Mouse (Mus musculus) kidney, postnatal 0 days (tissue): ENCODE data around the gene Gck. TPM values are rescaled to one million over a fixed set of nuclear protein-coding genes. Genes with fewer than 3 reads are reported as not detected.

Source experiments
- ATAC-seq: fragments of 200-750 bp; cut with Nextera tagmentation; replicated peaks from 2 replicates; pipeline ENCODE4 v1.8.0; 2017; ENCODE audit warnings: low read depth, moderate number of reproducible peaks, moderate TSS enrichment, moderate library complexity; ENCODE audit not compliant: low FRiP score
- DNase-seq: peaks from one replicate; pipeline ENCODE4 v3.0.0-alpha.2; 2016; ENCODE audit warnings: low spot score
- H3K27ac ChIP-seq: fragments of 300-500 bp; sonication (generic); 2 replicates; pipeline ENCODE4 v1.5.1; 2014; ENCODE audit warnings: mild to moderate bottlenecking
- H3K27me3 ChIP-seq: fragments of 300-500 bp; sonication (generic); 2 replicates; pipeline ENCODE4 v1.6.1; 2014; ENCODE audit warnings: low read length, mixed read lengths; ENCODE audit not compliant: insufficient read depth
- H3K36me3 ChIP-seq: fragments of 300-500 bp; sonication (generic); 2 replicates; pipeline ENCODE4 v1.6.1; 2014; ENCODE audit warnings: low read length, mixed read lengths; ENCODE audit not compliant: insufficient read depth
- H3K4me1 ChIP-seq: fragments of 300-500 bp; sonication (generic); replicated peaks from 2 replicates; pipeline ENCODE4 v1.6.1; 2014; ENCODE audit warnings: antibody characterized with exemption, low read length, mixed read lengths; ENCODE audit not compliant: insufficient read depth
- H3K4me2 ChIP-seq: fragments of 300-500 bp; sonication (generic); 2 replicates; pipeline ENCODE4 v1.6.1; 2014; ENCODE audit warnings: mild to moderate bottlenecking, low read length, moderate library complexity, mixed read lengths
- H3K4me3 ChIP-seq: fragments of 300-500 bp; sonication (generic); replicated peaks from 2 replicates; pipeline ENCODE4 v1.5.1; 2014; ENCODE audit warnings: low read depth, low read length
- H3K9ac ChIP-seq: fragments of 300-500 bp; sonication (generic); 2 replicates; pipeline ENCODE4 v1.6.1; 2014; ENCODE audit warnings: low read depth, low read length
- H3K9me3 ChIP-seq: fragments of 300-500 bp; sonication (generic); replicated peaks from 2 replicates; pipeline ENCODE4 v1.6.1; 2016; ENCODE audit warnings: low read length, inconsistent platforms, mixed read lengths
- CTCF ChIP-seq: IDR thresholded peaks from 2 replicates; pipeline ENCODE4 v1.5.1; 2016; ENCODE audit warnings: antibody characterized with exemption, low read depth, mild to moderate bottlenecking, moderate library complexity
- WGBS: fragments of 180-500 bp; shearing (Covaris S2); extraction: QIAGEN DNeasy Blood & Tissue Kit; methylation state at CpG from one replicate; pipeline ENCODE4 v1.1.7; 2014; 5-methylcytosine and 5-hydroxymethylcytosine counted together
- polyA plus RNA-seq: library from polyadenylated mRNA; unstranded; fragments of >200 nt; fragmentation: Nextera tagmentation; extraction: Ambion mirVana; gene quantifications from 2 replicates; pipeline ENCODE4 v1.2.1, GENCODE M21; 2015

Gck gene
- 0.64 and 1.0 TPM in 2 replicates for polyA plus RNA-seq

- no peaks in the 10 kb centered on the region for H3K9me3 ChIP-seq
- H3K4me1 ChIP-seq, result 0 out of 2 replicates have a peak, but pooled peaks cover 3% of the 10 kb centered on the region
- H3K9ac ChIP-seq, result no peak within 1 kb of the TSS
- no peak within 1 kb of the TSS for H3K4me3 ChIP-seq
- H3K27me3 ChIP-seq, result no peaks in the 10 kb centered on the region
- no peak within 1 kb of the TSS for H3K4me2 ChIP-seq
- no peaks in the 10 kb centered on the region for H3K36me3 ChIP-seq
- no peak for DNase-seq
- no peak for TF ChIP-seq CTCF
- no peak within 1 kb of the TSS for H3K27ac ChIP-seq
- 68% methylated on average over 8 of the region's 8 CpGs for WGBS
- ATAC-seq, result peak; percentile 58
Measured at GRCm38 (mm10) chr11:5949586-5950352, at the start of gene Gck. TSS of gene Gck (minus strand) at chr11:5950081.

GRCm38 (mm10) chr11:5998472-5998871, 48.6 kb upstream of the Gck start:
- DNase-seq (no peak), ATAC-seq (no peak)
- Histone ChIP-seq H3K4me2 (no peak overlapping the region), H3K27ac (no peak overlapping the region), H3K27me3 (no peaks in the 10 kb centered on the region), H3K9ac (no peak overlapping the region), H3K36me3 (no peaks in the 10 kb centered on the region), H3K4me1 (peaks cover 11% of the 10 kb centered on the region), H3K4me3 (no peak overlapping the region), H3K9me3 (no peaks in the 10 kb centered on the region)
- WGBS, result 98% methylated on average over 2 of the region's 2 CpGs
- no peak for TF ChIP-seq CTCF

GRCm38 (mm10) chr11:5995989-5996388, 46.1 kb upstream of the Gck start:
- Histone ChIP-seq H3K9ac (no peak overlapping the region), H3K9me3 (no peaks in the 10 kb centered on the region), H3K4me3 (no peak overlapping the region), H3K27ac (no peak overlapping the region), H3K4me2 (no peak overlapping the region), H3K36me3 (no peaks in the 10 kb centered on the region), H3K4me1 (peaks cover 7% of the 10 kb centered on the region), H3K27me3 (no peaks in the 10 kb centered on the region)
- WGBS, result 13% methylated on average over 8 of the region's 8 CpGs
- ATAC-seq (peak; percentile 37), DNase-seq (peak; percentile 93)
- peak; percentile 99 for TF ChIP-seq CTCF

GRCm38 (mm10) chr11:5994880-5995279, 45.0 kb upstream of the Gck start:
- 0 out of 2 replicates have a peak, but pooled peaks cover 3% of the 10 kb centered on the region for H3K4me1 ChIP-seq
- no peak overlapping the region for H3K4me3 ChIP-seq
- no peaks in the 10 kb centered on the region for H3K27me3 ChIP-seq
- no peaks in the 10 kb centered on the region for H3K9me3 ChIP-seq
- TF ChIP-seq CTCF, result no peak
- ATAC-seq, result no peak
- H3K4me2 ChIP-seq, result no peak overlapping the region
- WGBS, result 65% methylated on average over 3 of the region's 3 CpGs
- no peak for DNase-seq
- H3K36me3 ChIP-seq, result no peaks in the 10 kb centered on the region
- H3K9ac ChIP-seq, result no peak overlapping the region
- H3K27ac ChIP-seq, result no peak overlapping the region

- Histone ChIP-seq H3K4me3 (no peak overlapping the region), H3K27me3 (no peaks in the 10 kb centered on the region), H3K36me3 (no peaks in the 10 kb centered on the region), H3K9ac (no peak overlapping the region), H3K9me3 (no peaks in the 10 kb centered on the region), H3K4me2 (no peak overlapping the region), H3K27ac (no peak overlapping the region), H3K4me1 (no peaks in the 10 kb centered on the region)
- no peak for TF ChIP-seq CTCF
- 91% methylated on average over 5 of the region's 5 CpGs for WGBS
- ATAC-seq, result no peak
- DNase-seq, result no peak
Measured at GRCm38 (mm10) chr11:5994212-5994611, 44.3 kb upstream of the Gck start.

- no peak for ATAC-seq
- H3K4me2 ChIP-seq, result no peak overlapping the region
- DNase-seq, result peak; percentile 86
- WGBS, result 32% methylated on average over 4 of the region's 4 CpGs
- H3K27me3 ChIP-seq, result no peaks in the 10 kb centered on the region
- no peaks in the 10 kb centered on the region for H3K9me3 ChIP-seq
- peak; percentile 84 for TF ChIP-seq CTCF
- H3K4me3 ChIP-seq, result no peak overlapping the region
- H3K4me1 ChIP-seq, result no peaks in the 10 kb centered on the region
- no peak overlapping the region for H3K9ac ChIP-seq
- H3K27ac ChIP-seq, result no peak overlapping the region
- no peaks in the 10 kb centered on the region for H3K36me3 ChIP-seq
Measured at GRCm38 (mm10) chr11:5990910-5991309, 41.0 kb upstream of the Gck start.
